Mouse (Mus musculus): ENCODE measurements around the gene Gm15517.

DNA sequence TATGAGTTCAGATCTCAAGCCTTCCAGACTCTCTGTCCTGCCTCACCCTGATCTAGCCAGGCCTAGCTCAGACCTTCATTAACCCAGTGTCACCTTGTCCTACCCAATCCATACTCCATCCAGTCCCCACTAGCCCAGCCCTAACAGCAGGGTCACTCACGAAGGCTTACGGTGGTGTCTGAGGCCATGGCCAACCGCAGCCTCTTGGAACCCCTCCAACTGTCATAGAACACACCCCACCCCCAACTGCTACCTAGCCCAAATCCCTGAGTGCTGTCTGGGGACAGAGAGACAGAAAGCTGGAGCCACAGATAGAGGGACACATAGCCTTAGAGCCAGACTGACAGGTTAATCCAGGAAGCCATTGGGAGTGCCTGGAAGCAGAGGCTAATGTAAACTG is 25.3 kb upstream of the Gm15517 start, which contains the start of gene Gm36864:
- no peak for TF ChIP-seq USF1 (IDR thresholded peaks at IDR 0.05; ENCODE audit: low read depth, low read length)
- no peak for TF ChIP-seq JUND (IDR thresholded peaks at IDR 0.05; ENCODE audit: low read depth, low read length)
- TF ChIP-seq RCOR1 (IDR thresholded peaks at IDR 0.05; ENCODE audit: low read depth, low read length), result no peak

All from MEL (cell line).